Mouse (Mus musculus) MEL (cell line): Measurements from ENCODE around the gene Pip5k1c. TPM values are rescaled to one million over a fixed set of nuclear protein-coding genes. Genes with fewer than 3 reads are reported as not detected.

Experiments
- DNase-seq: peaks from one replicate; pipeline ENCODE4 v3.0.0; 2011; ENCODE audit warnings: low read depth, low spot score
- H3K27ac ChIP-seq: 2 replicates; pipeline ENCODE4 v1.5.1; 2012; ENCODE audit warnings: low read depth, mild to moderate bottlenecking, control low read depth, low read length, moderate library complexity; ENCODE audit not compliant: control insufficient read depth
- H3K27me3 ChIP-seq, 2 experiments: fragments of 150-350 bp in 1 of 2; sonication (generic) in 1 of 2; 2 replicates each; pipeline ENCODE4 v1.6.1; 2012; ENCODE audit warnings: low read length in 2 of 2, mild to moderate bottlenecking in 2 of 2, improper control_type of control experiment in 1 of 2, moderate library complexity in 1 of 2; ENCODE audit not compliant: insufficient read depth in 2 of 2, control insufficient read depth in 1 of 2
- H3K36me3 ChIP-seq, 2 experiments: 2 replicates each; pipeline ENCODE4 v1.6.1; 2012 to 2014; ENCODE audit warnings: low read length in 2 of 2, improper control_type of control experiment in 1 of 2, inconsistent platforms in 1 of 2, mild to moderate bottlenecking in 1 of 2; ENCODE audit not compliant: insufficient read depth in 2 of 2, control insufficient read depth in 1 of 2
- H3K4me1 ChIP-seq, 2 experiments: fragments of 150-350 bp in 1 of 2; sonication (generic) in 1 of 2; 2 replicates each; pipeline ENCODE4 v1.6.1; 2012; ENCODE audit warnings: low read length in 2 of 2, improper control_type of control experiment in 1 of 2, mild to moderate bottlenecking in 1 of 2; ENCODE audit not compliant: insufficient read depth in 2 of 2, control insufficient read depth in 1 of 2
- H3K4me3 ChIP-seq, 2 experiments: fragments of 150-350 bp in 1 of 2; sonication (generic) in 1 of 2; 2 replicates each; pipeline ENCODE4 v1.5.1; 2012; ENCODE audit warnings: low read depth in 2 of 2, low read length in 2 of 2, mild to moderate bottlenecking in 2 of 2, moderate library complexity in 2 of 2, control low read depth in 1 of 2, improper control_type of control experiment in 1 of 2; ENCODE audit not compliant: control insufficient read depth in 1 of 2, insufficient read depth in 1 of 2
- H3K79me2 ChIP-seq: 2 replicates; pipeline ENCODE4 v1.6.1; 2012; ENCODE audit warnings: mild to moderate bottlenecking, low read length, moderate library complexity; ENCODE audit not compliant: control insufficient read depth, poor library complexity, insufficient read depth
- H3K9ac ChIP-seq: 2 replicates; pipeline ENCODE4 v1.6.1; 2012; ENCODE audit warnings: low read depth, mild to moderate bottlenecking, control low read depth, low read length, moderate library complexity; ENCODE audit not compliant: control insufficient read depth, poor library complexity, severe bottlenecking
- H3K9me3 ChIP-seq: fragments of 150-350 bp; sonication (generic); replicated peaks from 2 replicates; pipeline ENCODE4 v1.6.1; 2012; ENCODE audit warnings: mild to moderate bottlenecking, low read length, improper control_type of control experiment, moderate library complexity; ENCODE audit not compliant: insufficient read depth
- BHLHE40 ChIP-seq: IDR thresholded peaks from 2 replicates; pipeline ENCODE4 v1.6.1; 2012; ENCODE audit warnings: low read depth, mild to moderate bottlenecking, inconsistent platforms, low read length, improper control_type of control experiment, borderline replicate concordance
- CHD1 ChIP-seq: IDR thresholded peaks from 2 replicates; pipeline ENCODE4 v1.6.1; 2012; ENCODE audit warnings: low read depth, mild to moderate bottlenecking, inconsistent platforms, low read length, improper control_type of control experiment
- CTCF ChIP-seq, 3 experiments: IDR thresholded peaks in 2 of 3; conservative IDR thresholded peaks in 1 of 3; 2 replicates each; pipeline ENCODE4 v1.5.1; 2011 to 2012; ENCODE audit warnings: low read length in 3 of 3, low read depth in 2 of 3, mild to moderate bottlenecking in 2 of 3, improper control_type of control experiment in 1 of 3, inconsistent platforms in 1 of 3, mixed read lengths in 1 of 3, moderate library complexity in 1 of 3; ENCODE audit not compliant: control insufficient read depth in 1 of 3, insufficient read depth in 1 of 3, poor library complexity in 1 of 3, severe bottlenecking in 1 of 3
- E2F4 ChIP-seq: IDR thresholded peaks from 2 replicates; pipeline ENCODE4 v1.6.1; 2011; ENCODE audit warnings: low read depth, low read length, improper control_type of control experiment, borderline replicate concordance
- ELF1 ChIP-seq: IDR thresholded peaks from 2 replicates; pipeline ENCODE4 v1.6.1; 2014; ENCODE audit warnings: low read depth, mild to moderate bottlenecking, inconsistent platforms, low read length, improper control_type of control experiment, moderate library complexity
- EP300 ChIP-seq, 2 experiments: IDR thresholded peaks; 2 replicates each; pipeline ENCODE4 v1.6.1; 2011; ENCODE audit warnings: improper control_type of control experiment in 2 of 2, low read length in 2 of 2, low read depth in 1 of 2, mild to moderate bottlenecking in 1 of 2
- JUND ChIP-seq: IDR thresholded peaks from 2 replicates; pipeline ENCODE4 v1.6.1; 2011; ENCODE audit warnings: low read depth, mild to moderate bottlenecking, improper control_type of control experiment, low read length
- MAFK ChIP-seq: IDR thresholded peaks from 2 replicates; pipeline ENCODE4 v1.6.1; 2011; ENCODE audit warnings: low read depth, mild to moderate bottlenecking, low read length, improper control_type of control experiment, borderline replicate concordance
- MAX ChIP-seq: IDR thresholded peaks from 2 replicates; pipeline ENCODE4 v1.6.1; 2011; ENCODE audit warnings: low read length, improper control_type of control experiment
- MEF2A ChIP-seq: IDR thresholded peaks from 2 replicates; pipeline ENCODE4 v1.6.1; 2014; ENCODE audit warnings: low read depth, mild to moderate bottlenecking, inconsistent platforms, low read length, improper control_type of control experiment; ENCODE audit not compliant: poor library complexity, insufficient replicate concordance, severe bottlenecking; ENCODE audit errors: extremely low read depth
- MXI1 ChIP-seq: IDR thresholded peaks from 2 replicates; pipeline ENCODE4 v1.6.1; 2011; ENCODE audit warnings: mild to moderate bottlenecking, low read depth, low read length, improper control_type of control experiment
- MYB ChIP-seq: IDR thresholded peaks from 2 replicates; pipeline ENCODE4 v1.6.1; 2011; ENCODE audit warnings: mild to moderate bottlenecking, low read depth, low read length, improper control_type of control experiment
- POLR2A ChIP-seq, 2 experiments: IDR thresholded peaks; 2 replicates each; pipeline ENCODE4 v1.6.1; 2011 to 2012; ENCODE audit warnings: low read length in 2 of 2, mild to moderate bottlenecking in 2 of 2, control low read depth in 1 of 2, improper control_type of control experiment in 1 of 2, low read depth in 1 of 2, moderate library complexity in 1 of 2; ENCODE audit not compliant: control insufficient read depth in 1 of 2, insufficient read depth in 1 of 2, poor library complexity in 1 of 2
- RAD21 ChIP-seq: IDR thresholded peaks from 2 replicates; pipeline ENCODE4 v1.6.1; 2011; ENCODE audit warnings: mild to moderate bottlenecking, low read depth, low read length, improper control_type of control experiment
- SIN3A ChIP-seq: IDR thresholded peaks from 2 replicates; pipeline ENCODE4 v1.6.1; 2012; ENCODE audit warnings: low read length, improper control_type of control experiment, inconsistent platforms
- TCF12 ChIP-seq: IDR thresholded peaks from 2 replicates; pipeline ENCODE4 v1.6.1; 2014; ENCODE audit warnings: low read depth, mild to moderate bottlenecking, inconsistent platforms, low read length, improper control_type of control experiment, moderate library complexity
- USF2 ChIP-seq, 2 experiments: IDR thresholded peaks; 2 replicates each; pipeline ENCODE4 v1.6.1; 2011 to 2012; ENCODE audit warnings: improper control_type of control experiment in 2 of 2, low read length in 2 of 2, borderline replicate concordance in 1 of 2, inconsistent platforms in 1 of 2, low read depth in 1 of 2, mild to moderate bottlenecking in 1 of 2; ENCODE audit not compliant: insufficient read depth in 1 of 2
- ZKSCAN1 ChIP-seq: IDR thresholded peaks from 2 replicates; pipeline ENCODE4 v1.6.1; 2012; ENCODE audit warnings: low read depth, mild to moderate bottlenecking, inconsistent platforms, low read length, improper control_type of control experiment, moderate library complexity
- ZMIZ1 ChIP-seq: IDR thresholded peaks from 2 replicates; pipeline ENCODE4 v1.6.1; 2012; ENCODE audit warnings: low read depth, mild to moderate bottlenecking, inconsistent platforms, low read length, improper control_type of control experiment, moderate library complexity
- polyA plus RNA-seq, 2 experiments: library from polyadenylated mRNA; stranded (reverse) in 1 of 2; unstranded in 1 of 2; fragments of >175 nt in 1 of 2; fragments of >200 nt in 1 of 2; gene quantifications; 2 replicates each; pipeline versions ENCODE4 v1.2.1 to v1.2.4; 2012; ENCODE audit warnings: low replicate concordance in 2 of 2, low read depth in 1 of 2; ENCODE audit not compliant: insufficient read length in 2 of 2, insufficient read depth in 1 of 2, missing spikeins in 1 of 2
- total RNA-seq: library from RNA; depleted of rRNA; stranded (reverse); fragments of 300-350 nt; gene quantifications from 2 replicates; pipeline ENCODE4 v1.2.3, GENCODE M21; 2012

The Pip5k1c gene
- total and polyA plus RNA-seq, 3 experiments, result 14.4 to 40.5 TPM; not detected in 1

DNA sequence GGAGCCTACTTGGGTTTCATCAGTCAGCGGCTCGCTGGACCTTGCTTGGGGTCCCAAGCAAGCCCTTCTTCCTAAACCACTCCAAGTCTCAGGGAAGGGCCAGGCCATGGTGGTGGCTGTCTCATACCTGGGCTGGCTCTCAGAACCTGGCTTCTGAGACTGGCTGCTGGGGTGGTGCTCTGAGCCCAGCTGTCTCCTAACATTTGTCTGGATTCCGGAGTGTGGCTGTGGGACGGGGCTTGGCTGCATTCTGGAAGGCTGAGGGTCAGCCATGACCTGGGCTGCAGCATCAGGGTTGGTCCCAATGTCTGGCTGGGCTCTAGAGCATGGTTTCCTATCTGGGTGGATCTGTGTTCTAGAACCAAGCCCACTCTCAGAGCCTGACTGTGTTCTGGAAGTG lies 43.8 kb downstream of the Pip5k1c start:
- TF ChIP-seq MAFK (no peak), USF2 (IDR thresholded peaks at IDR 0.05; ENCODE audit: borderline replicate concordance in 1 of 2, insufficient read depth in 1 of 2, low read depth in 1 of 2, low read length in 2 of 2) (no peak), ELF1 (no peak), MYB (no peak), RAD21 (no peak)
- TF ChIP-seq, all 39 proteins: peak for 0
- no peak overlapping the region for H3K4me3 ChIP-seq
- no peaks in the 10 kb centered on the region for H3K36me3 ChIP-seq
- no peak for DNase-seq
- H3K27me3 ChIP-seq, result no peaks in the 10 kb centered on the region; a peak in 1 of 4 replicates
- H3K9ac ChIP-seq, result no peak overlapping the region
- H3K4me1 ChIP-seq, result no peaks in the 10 kb centered on the region
- H3K9me3 ChIP-seq, result no peaks in the 10 kb centered on the region
- H3K27ac ChIP-seq, result no peak overlapping the region
- H3K79me2 ChIP-seq, result no peaks in the 10 kb centered on the region

DNA sequence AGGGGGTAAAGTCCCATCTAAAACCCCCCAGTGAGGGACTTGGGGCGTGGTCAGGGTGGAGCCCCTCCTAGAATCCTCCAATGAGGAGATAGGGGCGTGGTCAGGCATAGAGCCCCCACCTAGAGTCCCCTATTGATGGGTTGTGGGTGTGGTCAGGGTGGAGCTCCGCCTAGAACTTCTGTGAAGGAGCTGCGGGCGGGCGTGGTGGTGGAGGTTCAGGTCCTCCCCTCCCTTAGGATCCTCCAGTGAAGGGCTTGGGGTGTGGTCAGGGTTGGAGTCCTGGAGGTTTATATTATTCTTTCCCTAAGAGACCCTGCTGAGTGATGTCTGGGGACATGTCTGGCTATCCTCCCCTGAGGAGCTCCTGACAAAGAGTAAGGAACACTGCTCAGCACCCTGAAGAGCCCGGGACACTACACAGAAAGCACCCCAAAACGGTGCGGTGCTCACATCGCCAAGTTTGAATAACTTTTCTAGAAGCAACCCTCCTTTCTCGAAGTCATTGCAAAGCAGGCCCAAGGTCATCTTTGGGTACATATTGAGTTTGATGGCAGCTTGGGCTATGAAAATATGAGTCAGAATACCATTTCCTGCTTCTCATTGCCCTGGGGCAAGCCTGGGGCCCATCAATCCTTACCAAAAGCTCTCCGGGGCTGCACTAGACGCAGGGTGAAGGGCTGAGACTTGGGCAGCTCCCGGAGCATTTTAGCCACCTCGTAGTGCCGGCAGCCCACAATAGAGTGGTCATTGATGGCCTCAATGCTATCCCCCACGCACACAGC lies 48.0 kb downstream of the Pip5k1c start:
- Histone ChIP-seq H3K79me2 (no peaks in the 10 kb centered on the region), H3K4me3 (no peak overlapping the region), H3K4me1 (peaks cover 8% of the 10 kb centered on the region in 2 experiments; a peak in 3 of 4 replicates), H3K27me3 (no peaks in the 10 kb centered on the region; a peak in 1 of 4 replicates), H3K36me3 (no peaks in the 10 kb centered on the region; a peak in 1 of 4 replicates), H3K9ac (no peak overlapping the region), H3K27ac (no peak overlapping the region), H3K9me3 (no peaks in the 10 kb centered on the region)
- DNase-seq, result no peak
- TF ChIP-seq SIN3A, result no peak
- no peak for TF ChIP-seq TCF12
- TF ChIP-seq BHLHE40, result no peak
- TF ChIP-seq ZMIZ1, result no peak
- no peak for TF ChIP-seq JUND
- no peak for TF ChIP-seq E2F4
- no peak for TF ChIP-seq MXI1
- no peak for TF ChIP-seq ZKSCAN1
- TF ChIP-seq MEF2A, result no peak
- TF ChIP-seq EP300 (IDR thresholded peaks at IDR 0.05; ENCODE audit: low read depth in 1 of 2, low read length in 2 of 2), result no peak
- no peak for TF ChIP-seq MAX
- TF ChIP-seq CTCF (IDR thresholded peaks at IDR 0.05 in 2 of 3, conservative IDR thresholded peaks at IDR 0.05 in 1 of 3; ENCODE audit: control insufficient read depth in 1 of 3, insufficient read depth in 1 of 3, low read depth in 2 of 3, low read length in 3 of 3, poor library complexity in 1 of 3, severe bottlenecking in 1 of 3), result no peak
- no peak for TF ChIP-seq POLR2A (IDR thresholded peaks at IDR 0.05; ENCODE audit: control insufficient read depth in 1 of 2, insufficient read depth in 1 of 2, low read depth in 1 of 2, low read length in 2 of 2, poor library complexity in 1 of 2)
- TF ChIP-seq CHD1, result no peak
